Mouse (Mus musculus) right cerebral cortex, postnatal 10 days (tissue): Measurements from ENCODE around the gene Zmym3.
"Not testable (repeated sequence)": the region's sequence is repeated elsewhere in the genome, so short reads cannot be mapped to it uniquely, and the experiment has no call there.

Experiments used
- DNase-seq, 2 experiments: peaks; one replicate each; pipeline ENCODE4 v3.0.0; 2021; ENCODE audit warnings: low spot score in 2 of 2

Gene Zmym3

DNA sequence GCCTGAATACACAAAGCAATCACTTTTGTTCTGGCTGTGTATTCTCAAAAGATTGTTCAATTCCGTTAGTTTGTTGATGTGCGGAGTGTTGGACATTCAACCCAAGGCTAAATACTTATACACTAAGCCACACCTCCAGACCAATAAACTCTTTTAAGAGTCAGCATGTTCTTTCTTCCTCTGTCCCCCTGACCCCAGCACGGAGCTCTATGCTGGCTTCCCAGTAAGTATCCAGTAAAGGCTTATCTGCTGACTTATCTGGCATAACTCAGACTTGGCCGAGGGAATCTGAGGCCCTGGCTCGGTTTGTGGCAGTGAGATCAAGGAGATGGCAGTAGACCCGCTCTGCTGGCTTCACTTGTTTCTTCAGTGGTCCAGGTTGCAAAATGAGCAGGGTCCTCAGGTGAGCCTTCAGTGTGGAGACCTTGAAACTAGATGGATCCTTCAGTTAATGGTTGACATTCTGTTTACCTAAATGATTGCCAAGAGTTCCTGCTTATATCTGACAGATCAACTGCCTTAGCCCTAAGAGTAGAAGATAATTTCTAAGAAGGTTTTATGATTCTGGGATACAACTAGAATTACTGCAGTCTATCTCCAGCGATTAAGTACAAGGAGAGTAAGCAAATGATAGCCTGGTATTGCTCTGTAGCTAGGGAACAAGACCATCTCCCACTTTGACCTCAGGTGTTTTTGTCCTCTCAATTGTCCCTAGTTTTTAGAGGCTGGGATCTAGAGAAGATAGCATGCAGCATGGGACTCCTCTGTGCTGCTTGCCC, 44.3 kb downstream of the Zmym3 start, which contains the start of gene Gjb1:
Gjb1 (plus strand) TSS at position 189 of the 779 bp plus-strand sequence.
- no peak for DNase-seq

DNA sequence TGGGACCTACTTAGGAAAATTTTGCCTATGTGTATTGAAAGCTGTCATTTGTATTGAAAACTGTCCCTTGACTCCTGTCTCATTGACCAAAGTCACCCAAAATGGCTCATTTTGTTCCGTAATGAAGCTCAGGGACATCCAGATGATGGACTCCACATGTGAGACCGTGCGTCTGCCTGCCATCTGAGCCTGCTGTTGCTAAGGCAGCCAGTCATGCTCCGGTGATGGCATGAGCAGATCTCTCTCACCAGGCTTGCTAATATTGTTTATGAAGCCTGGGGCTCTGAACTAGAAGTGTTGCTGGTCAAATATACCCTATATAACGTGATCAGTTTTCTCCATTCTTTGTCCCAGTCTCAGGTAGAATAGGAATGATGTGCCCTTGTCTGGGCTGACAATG, 47.7 kb downstream of the Zmym3 start:
- no peak for DNase-seq

GRCm38 (mm10) chrX:101370573-101370972, 50.1 kb downstream of the Zmym3 start:
- DNase-seq = no peak

DNA sequence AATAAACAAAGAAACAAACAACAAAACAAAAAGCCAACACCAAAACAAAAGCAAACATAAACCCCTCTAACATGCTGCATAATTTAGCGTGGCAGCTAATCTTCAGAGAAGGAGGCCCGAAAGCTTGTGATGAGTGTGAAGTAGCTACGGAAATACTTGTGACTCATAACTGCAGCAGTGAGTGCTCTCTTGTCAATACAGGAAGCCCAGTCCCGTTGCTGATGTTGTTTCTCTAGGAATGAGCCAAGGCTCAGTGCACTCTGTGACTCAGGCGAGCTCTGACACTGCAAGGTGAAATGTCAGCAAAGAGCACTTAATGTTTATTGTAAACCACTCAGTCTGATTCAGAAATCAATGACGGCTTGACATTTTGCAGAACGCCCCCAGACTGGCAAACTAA, 51.6 kb downstream of the Zmym3 start:
- DNase-seq = no peak

DNA sequence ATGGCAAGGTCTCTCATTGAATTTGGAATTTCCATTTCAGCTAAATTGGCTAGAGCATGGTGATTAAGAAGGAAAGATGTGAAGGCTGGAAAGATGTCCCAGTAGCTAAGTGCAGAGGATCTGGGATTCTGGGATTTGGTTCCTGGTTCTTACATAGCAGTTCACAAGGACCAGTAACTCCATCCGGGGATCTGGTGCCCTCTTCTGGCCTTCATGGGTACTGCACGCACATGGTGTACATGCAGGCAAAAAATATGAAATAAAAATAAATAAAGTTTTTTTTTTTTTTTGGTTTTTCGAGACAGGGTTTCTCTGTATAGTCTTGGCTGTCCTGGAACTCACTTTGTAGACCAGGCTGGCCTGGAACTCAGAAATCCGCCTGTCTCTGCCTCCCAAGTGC, 61.7 kb downstream of the Zmym3 start:
- DNase-seq = not testable (repeated sequence)
